Mouse (Mus musculus) adrenal gland, adult 2 months (tissue): ENCODE data around the gene Gm10719. TPM values are rescaled to one million over a fixed set of nuclear protein-coding genes. Genes with fewer than 3 reads are reported as not detected.
"Not testable (repeated sequence)": the region's sequence is repeated elsewhere in the genome, so short reads cannot be mapped to it uniquely, and the experiment has no call there.

Source experiments
- DNase-seq: peaks from one replicate; pipeline ENCODE4 v3.0.0; 2021
- long read RNA-seq: library from polyadenylated mRNA; stranded (forward); transcript quantifications from one replicate; pipeline ENCODE4 v2.0.0, GENCODE M21; 2021
- polyA plus RNA-seq: library from polyadenylated mRNA; depleted of rRNA; stranded (reverse); fragments of >200 nt; gene quantifications from 2 replicates; pipeline ENCODE4 v1.2.3, GENCODE M21; 2012; rRNA removed
- total RNA-seq, 2 experiments: library from RNA; stranded (reverse); gene quantifications; 2 replicates each; pipeline ENCODE4 v1.2.3; 2021

The Gm10719 gene
- 1 to 10 TPM in 1 of 2 experiments, under 1 TPM in 1; 0.90 to 3.5 TPM for total RNA-seq
- polyA plus RNA-seq = not detected in 2 replicates
- long read RNA-seq = 0 reads

DNA sequence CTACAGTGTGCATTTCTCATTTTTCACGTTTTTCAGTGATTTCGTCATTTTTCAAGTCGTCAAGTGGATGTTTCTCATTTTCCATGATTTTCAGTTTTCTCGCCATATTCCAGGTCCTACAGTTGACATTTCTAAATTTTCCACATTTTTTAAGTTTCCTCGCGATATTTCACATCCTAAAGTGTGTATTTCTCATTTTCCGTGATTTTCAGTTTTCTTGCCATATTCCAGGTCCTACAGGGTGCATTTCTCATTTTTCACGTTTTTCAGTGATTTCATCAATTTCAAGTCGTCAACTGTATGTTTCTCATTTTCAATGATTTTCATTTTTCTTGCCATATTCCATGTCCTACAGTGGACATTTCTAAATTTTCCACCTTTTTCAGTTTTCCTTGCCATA lies at the start of gene Gm10719:
Gm10719 (plus strand) TSS at position 301 of the 400 bp plus-strand sequence.
- not testable (repeated sequence) for DNase-seq

DNA sequence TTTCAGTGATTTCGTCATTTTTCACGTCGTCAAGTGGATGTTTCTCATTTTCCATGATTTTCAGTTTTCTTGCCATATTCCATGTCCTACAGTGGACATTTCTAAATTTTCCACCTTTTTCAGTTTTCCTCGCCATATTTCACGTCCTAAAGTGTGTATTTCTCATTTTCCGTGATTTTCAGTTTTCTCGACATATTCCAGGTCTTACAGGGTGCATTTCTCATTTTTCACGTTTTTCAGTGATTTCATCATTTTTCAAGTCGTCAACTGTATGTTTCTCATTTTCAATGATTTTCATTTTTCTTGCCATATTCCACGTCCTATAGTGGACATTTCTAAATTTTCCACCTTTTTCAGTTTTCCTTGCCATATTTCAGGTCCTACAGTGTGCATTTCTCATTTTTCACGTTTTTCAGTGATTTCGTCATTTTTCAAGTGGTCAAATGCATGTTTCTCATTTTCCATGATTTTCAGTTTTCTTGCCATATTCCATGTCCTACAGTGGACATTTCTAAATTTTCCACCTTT lies 16.7 kb upstream of the Gm10719 start, which contains the start of gene Gm10722:
Gm10722 (plus strand) TSS at position 478 of the 528 bp plus-strand sequence.
- peak; percentile 6 for DNase-seq

DNA sequence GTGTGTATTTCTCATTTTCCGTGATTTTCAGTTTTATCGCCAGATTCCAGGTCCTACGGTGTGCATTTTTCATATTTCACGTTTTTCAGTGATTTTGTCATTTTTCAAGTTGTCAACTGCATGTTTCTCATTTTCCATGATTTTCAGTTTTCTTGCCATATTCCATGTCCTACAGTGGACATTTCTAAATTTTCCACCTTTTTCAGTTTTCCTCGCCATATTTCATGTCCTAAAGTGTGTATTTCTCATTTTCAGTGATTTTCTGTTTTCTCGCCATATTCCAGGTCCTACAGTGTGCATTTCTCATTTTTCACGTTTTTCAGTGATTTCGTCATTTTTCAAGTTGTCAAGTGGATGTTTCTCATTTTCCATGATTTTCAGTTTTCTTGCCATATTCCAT lies 16.2 kb upstream of the Gm10719 start:
- not testable (repeated sequence) for DNase-seq

DNA sequence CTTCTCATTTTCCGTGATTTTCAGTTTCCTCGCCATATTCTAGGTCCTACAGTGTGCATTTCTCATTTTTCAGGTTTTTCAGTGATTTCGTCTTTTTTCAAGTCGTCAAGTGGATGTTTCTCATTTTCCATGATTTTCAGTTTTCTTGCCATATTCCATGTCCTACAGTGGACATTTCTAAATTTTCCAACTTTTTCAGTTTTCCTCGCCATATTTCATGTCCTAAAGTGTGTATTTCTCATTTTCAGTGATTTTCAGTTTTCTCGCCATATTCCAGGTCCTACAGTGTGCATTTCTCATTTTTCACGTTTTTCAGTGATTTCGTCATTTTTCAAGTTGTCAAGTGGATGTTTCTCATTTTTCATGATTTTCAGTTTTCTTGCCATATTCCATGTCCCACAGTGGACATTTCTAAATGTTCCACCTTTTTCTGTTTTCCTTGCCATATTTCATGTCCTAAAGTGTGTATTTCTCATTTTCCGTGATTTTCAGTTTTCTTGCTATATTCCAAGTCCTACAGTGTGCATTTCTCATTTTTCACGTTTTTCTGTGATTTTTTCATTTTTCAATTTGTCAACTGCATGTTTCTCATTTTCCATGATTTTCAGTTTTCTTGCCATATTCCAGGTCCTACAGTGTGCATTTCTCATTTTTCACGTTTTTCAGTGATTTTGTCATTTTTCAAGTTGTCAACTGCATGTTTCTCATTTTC lies 15.1 kb upstream of the Gm10719 start:
- peak; percentile 88 for DNase-seq

DNA sequence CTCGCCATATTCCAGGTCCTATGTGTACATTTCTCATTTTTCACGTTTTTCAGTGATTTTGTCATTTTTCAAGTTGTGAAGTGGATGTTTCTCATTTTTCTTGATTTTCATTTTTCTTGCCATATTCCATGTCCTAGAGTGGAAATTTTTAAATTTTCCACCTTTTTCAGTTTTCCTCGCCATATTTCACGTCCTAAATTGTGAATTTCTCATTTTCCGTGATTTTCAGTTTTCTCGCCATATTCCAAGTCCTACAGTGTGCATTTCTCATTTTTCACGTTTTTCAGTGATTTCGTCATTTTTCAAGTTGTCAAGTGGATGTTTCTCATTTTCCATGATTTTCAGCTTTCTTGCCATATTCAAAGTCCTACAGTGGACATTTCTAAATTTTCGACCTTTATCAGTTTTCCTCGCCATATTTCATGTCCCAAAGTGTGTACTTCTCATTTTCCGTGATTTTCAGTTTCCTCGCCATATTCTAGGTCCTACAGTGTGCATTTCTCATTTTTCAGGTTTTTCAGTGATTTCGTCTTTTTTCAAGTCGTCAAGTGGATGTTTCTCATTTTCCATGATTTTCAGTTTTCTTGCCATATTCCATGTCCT lies 14.3 kb upstream of the Gm10719 start, which contains the start of gene Gm11168:
Gm11168 (plus strand) TSS at position 553 of the 603 bp plus-strand sequence.
- not testable (repeated sequence) for DNase-seq

DNA sequence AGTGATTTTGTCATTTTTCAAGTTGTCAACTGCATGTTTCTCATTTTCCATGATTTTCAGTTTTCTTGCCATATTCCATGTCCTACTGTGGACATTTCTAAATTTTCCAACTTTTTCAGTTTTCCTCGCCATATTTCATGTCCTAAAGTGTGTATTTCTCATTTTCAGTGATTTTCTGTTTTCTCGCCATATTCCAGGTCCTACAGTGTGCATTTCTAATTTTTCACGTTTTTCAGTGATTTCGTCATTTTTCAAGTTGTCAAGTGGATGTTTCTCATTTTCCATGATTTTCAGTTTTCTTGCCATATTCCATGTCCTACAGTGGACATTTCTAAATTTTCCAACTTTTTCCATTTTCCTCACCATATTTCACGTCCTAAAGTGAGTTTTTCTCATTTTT lies 11.0 kb upstream of the Gm10719 start:
- DNase-seq = not testable (repeated sequence)

DNA sequence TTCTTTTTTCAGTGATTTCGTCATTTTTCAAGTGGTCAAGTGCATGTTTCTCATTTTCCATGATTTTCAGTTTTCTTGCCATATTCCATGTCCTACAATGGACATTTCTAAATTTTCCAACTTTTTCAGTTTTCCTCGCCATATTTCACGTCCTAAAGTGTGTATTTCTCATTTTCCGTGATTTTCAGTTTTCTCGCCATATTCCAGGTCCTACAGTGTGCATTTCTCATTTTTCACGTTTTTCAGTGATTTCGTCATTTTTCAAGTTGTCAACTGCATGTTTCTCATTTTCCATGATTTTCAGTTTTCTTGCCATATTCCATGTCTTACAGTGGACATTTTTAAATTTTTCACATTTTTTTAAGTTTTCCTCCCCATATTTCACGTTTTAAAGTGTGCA lies 10.6 kb upstream of the Gm10719 start:
- peak; percentile 82 for DNase-seq

DNA sequence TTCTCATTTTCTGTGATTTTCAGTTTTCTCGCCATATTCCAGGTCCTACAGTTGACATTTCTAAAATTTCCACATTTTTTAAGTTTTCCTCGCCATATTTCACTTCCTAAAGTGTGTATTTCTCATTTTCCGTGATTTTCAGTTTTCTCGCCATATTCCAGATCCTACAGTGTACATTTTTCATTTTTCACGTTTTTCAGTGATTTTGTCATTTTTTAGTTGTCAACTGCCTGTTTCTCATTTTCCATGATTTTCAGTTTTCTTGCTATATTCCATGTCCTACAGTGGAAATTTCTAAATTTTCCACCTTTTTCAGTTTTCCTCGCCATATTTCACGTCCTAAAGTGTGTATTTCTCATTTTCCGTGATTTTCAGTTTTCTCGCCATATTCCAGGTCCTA lies 9.9 kb upstream of the Gm10719 start:
- not testable (repeated sequence) for DNase-seq

DNA sequence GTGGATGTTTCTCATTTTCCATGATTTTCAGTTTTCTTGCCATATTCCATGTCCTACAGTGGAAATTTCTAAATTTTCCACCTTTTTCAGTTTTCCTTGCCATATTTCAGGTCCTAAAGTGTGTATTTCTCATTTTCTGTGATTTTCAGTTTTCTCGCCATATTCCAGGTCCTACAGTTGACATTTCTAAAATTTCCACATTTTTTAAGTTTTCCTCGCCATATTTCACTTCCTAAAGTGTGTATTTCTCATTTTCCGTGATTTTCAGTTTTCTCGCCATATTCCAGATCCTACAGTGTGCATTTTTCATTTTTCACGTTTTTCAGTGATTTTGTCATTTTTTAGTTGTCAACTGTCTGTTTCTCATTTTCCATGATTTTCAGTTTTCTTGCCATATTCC lies 7.9 kb upstream of the Gm10719 start:
- not testable (repeated sequence) for DNase-seq

DNA sequence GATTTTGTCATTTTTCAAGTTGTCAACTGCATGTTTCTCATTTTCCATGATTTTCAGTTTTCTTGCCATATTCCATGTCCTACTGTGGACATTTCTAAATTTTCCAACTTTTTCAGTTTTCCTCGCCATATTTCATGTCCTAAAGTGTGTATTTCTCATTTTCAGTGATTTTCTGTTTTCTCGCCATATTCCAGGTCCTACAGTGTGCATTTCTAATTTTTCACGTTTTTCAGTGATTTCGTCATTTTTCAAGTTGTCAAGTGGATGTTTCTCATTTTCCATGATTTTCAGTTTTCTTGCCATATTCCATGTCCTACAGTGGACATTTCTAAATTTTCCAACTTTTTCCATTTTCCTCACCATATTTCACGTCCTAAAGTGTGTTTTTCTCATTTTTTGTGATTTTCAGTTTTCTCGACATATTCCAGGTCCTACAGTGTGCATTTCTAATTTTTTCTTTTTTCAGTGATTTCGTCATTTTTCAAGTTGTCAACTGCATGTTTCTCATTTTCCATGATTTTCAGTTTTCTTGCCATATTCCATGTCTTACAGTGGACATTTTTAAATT lies 5.1 kb upstream of the Gm10719 start:
- not testable (repeated sequence) for DNase-seq

DNA sequence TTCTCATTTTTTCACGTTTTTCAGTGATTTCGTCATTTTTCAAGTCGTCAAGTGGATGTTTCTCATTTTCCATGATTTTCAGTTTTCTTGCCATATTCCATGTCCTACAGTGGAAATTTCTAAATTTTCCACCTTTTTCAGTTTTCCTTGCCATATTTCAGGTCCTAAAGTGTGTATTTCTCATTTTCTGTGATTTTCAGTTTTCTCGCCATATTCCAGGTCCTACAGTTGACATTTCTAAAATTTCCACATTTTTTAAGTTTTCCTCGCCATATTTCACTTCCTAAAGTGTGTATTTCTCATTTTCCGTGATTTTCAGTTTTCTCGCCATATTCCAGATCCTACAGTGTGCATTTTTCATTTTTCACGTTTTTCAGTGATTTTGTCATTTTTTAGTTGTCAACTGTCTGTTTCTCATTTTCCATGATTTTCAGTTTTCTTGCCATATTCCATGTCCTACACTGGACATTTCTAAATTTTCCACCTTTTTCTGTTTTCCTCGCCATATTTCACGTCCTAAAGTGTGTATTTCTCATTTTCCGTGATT lies 4.4 kb upstream of the Gm10719 start, which contains the start of gene Gm10721:
Gm10721 (plus strand) TSS at position 408 of the 547 bp plus-strand sequence.
- DNase-seq = not testable (repeated sequence)

DNA sequence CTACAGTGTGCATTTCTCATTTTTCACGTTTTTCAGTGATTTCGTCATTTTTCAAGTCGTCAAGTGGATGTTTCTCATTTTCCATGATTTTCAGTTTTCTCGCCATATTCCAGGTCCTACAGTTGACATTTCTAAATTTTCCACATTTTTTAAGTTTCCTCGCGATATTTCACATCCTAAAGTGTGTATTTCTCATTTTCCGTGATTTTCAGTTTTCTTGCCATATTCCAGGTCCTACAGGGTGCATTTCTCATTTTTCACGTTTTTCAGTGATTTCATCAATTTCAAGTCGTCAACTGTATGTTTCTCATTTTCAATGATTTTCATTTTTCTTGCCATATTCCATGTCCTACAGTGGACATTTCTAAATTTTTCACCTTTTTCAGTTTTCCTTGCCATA lies 1.9 kb upstream of the Gm10719 start, which contains the start of gene Gm10720:
Gm10720 (plus strand) TSS at position 301 of the 400 bp plus-strand sequence.
- not testable (repeated sequence) for DNase-seq

DNA sequence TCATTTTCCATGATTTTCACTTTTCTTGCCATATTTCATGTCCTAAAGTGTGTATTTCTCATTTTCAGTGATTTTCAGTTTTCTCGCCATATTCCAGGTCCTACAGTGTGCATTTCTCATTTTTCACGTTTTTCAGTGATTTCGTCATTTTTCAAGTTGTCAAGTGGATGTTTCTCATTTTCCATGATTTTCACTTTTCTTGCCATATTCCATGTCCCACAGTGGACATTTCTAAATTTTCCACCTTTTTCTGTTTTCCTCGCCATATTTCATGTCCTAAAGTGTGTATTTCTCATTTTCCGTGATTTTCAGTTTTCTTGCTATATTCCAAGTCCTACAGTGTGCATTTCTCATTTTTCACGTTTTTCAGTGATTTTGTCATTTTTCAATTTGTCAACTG lies 1.3 kb upstream of the Gm10719 start:
- DNase-seq = not testable (repeated sequence)

DNA sequence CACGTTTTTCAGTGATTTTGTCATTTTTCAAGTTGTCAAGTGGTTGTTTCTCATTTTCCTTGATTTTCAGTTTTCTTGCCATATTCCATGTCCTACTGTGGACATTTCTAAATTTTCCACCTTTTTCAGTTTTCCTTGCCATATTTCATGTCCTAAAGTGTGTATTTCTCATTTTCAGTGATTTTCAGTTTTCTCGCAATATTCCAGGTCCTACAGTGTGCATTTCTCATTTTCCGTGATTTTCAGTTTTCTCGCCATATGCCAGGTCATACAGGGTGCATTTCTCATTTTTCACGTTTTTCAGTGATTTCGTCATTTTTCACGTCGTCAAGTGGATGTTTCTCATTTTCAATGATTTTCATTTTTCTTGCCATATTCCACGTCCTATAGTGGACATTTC lies 1.7 kb downstream of the Gm10719 start:
- DNase-seq = not testable (repeated sequence)

DNA sequence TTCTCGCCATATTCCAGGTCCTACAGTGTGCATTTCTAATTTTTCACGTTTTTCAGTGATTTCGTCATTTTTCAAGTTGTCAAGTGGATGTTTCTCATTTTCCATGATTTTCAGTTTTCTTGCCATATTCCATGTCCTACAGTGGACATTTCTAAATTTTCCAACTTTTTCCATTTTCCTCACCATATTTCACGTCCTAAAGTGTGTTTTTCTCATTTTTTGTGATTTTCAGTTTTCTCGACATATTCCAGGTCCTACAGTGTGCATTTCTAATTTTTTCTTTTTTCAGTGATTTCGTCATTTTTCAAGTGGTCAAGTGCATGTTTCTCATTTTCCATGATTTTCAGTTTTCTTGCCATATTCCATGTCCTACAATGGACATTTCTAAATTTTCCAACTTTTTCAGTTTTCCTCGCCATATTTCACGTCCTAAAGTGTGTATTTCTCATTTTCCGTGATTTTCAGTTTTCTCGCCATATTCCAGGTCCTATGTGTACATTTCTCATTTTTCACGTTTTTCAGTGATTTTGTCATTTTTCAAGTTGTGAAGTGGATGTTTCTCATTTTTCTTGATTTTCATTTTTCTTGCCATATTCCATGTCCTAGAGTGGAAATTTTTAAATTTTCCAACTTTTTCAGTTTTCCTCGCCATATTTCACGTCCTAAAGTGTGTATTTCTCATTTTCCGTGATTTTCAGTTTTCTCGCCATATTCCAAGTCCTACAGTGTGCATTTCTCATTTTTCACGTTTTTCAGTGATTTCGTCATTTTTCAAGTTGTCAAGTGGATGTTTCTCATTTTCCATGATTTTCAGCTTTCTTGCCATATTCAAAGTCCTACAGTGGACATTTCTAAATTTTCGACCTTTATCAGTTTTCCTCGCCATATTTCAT lies 2.9 kb downstream of the Gm10719 start:
- peak; percentile 15 for DNase-seq

DNA sequence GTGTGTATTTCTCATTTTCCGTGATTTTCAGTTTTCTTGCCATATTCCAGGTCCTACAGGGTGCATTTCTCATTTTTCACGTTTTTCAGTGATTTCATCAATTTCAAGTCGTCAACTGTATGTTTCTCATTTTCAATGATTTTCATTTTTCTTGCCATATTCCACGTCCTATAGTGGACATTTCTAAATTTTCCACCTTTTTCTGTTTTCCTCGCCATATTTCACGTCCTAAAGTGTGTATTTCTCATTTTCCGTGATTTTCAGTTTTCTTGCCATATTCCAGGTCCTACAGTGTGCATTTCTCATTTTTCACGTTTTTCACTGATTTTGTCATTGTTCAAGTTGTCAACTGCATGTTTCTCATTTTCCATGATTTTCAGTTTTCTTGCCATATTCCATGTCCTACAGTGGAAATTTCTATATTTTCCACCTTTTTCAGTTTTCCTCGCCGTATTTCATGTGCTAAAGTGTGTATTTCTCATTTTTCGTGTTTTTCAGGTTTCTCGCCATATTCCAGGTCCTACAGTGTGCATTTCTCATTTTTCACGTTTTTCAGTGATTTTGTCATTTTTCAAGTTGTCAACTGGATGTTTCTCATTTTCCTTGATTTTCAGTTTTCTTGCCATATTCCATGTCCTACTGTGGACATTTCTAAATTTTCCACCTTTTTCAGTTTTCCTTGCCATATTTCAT lies 5.3 kb downstream of the Gm10719 start:
- DNase-seq = peak; percentile 34

DNA sequence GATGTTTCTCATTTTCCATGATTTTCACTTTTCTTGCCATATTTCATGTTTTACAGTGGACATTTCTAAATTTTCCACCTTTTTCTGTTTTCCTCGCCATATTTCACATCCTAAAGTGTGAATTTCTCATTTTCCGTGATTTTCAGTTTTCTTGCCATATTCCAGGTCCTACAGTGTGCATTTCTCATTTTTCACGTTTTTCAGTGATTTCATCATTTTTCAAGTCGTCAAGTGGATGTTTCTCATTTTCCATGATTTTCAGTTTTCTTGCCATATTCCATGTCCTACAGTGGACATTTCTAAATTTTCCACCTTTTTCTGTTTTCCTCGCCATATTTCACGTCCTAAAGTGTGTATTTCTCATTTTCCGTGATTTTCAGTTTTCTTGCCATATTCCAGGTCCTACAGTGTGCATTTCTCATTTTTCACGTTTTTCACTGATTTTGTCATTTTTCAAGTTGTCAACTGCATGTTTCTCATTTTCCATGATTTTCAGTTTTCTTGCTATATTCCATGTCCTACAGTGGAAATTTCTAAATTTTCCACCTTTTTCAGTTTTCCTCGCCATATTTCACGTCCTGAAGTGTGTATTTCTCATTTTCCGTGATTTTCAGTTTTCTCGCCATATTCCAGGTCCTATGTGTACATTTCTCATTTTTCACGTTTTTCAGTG lies 6.2 kb downstream of the Gm10719 start, which contains the start of gene Gm10718:
Gm10718 (plus strand) TSS at position 236 of the 673 bp plus-strand sequence.
- DNase-seq = not testable (repeated sequence)

DNA sequence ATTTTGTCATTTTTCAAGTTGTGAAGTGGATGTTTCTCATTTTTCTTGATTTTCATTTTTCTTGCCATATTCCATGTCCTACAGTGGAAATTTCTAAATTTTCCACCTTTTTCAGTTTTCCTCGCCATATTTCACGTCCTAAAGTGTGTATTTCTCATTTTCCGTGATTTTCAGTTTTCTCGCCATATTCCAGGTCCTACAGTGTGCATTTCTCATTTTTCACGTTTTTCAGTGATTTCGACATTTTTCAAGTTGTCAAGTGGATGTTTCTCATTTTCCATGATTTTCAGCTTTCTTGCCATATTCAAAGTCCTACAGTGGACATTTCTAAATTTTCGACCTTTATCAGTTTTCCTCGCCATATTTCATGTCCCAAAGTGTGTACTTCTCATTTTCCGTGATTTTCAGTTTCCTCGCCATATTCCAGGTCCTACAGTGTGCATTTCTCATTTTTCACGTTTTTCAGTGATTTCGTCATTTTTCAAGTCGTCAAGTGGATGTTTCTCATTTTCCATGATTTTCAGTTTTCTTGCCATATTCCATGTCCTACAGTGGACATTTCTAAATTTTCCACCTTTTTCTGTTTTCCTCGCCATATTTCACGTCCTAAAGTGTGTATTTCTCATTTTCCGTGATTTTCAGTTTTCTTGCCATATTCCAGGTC lies 6.9 kb downstream of the Gm10719 start:
- peak; percentile 58 for DNase-seq

DNA sequence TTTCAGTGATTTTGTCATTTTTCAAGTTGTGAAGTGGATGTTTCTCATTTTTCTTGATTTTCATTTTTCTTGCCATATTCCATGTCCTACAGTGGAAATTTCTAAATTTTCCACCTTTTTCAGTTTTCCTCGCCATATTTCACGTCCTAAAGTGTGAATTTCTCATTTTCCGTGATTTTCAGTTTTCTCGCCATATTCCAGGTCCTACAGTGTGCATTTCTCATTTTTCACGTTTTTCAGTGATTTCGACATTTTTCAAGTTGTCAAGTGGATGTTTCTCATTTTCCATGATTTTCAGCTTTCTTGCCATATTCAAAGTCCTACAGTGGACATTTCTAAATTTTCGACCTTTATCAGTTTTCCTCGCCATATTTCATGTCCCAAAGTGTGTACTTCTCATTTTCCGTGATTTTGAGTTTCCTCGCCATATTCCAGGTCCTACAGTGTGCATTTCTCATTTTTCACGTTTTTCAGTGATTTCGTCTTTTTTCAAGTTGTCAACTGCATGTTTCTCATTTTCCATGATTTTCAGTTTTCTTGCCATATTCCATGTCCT lies 7.8 kb downstream of the Gm10719 start, which contains the start of gene Gm10717:
Gm10717 (plus strand) TSS at position 506 of the 556 bp plus-strand sequence.
- DNase-seq = peak; percentile 3
